Mouse (Mus musculus) olfactory bulb, adult 2 months (tissue): ENCODE measurements at regions not wholly inside any gene's neighbourhood (a gene's known extent, or its start where the extent isn't known, plus 50 kb on each side); places are given as distances from the start of the nearest gene placed in this dataset.

Experiments
- CTCF ChIP-seq: fragments of 200-500 bp; IDR thresholded peaks from 2 replicates; pipeline ENCODE4 v1.5.1; 2012; ENCODE audit warnings: low read depth, mild to moderate bottlenecking, low read length, moderate library complexity; ENCODE audit not compliant: insufficient read depth
- POLR2A ChIP-seq: fragments of 200-500 bp; IDR thresholded peaks from 2 replicates; pipeline ENCODE4 v1.6.1; 2012; ENCODE audit warnings: mild to moderate bottlenecking, low read depth, low read length, moderate library complexity; ENCODE audit not compliant: insufficient read depth

DNA sequence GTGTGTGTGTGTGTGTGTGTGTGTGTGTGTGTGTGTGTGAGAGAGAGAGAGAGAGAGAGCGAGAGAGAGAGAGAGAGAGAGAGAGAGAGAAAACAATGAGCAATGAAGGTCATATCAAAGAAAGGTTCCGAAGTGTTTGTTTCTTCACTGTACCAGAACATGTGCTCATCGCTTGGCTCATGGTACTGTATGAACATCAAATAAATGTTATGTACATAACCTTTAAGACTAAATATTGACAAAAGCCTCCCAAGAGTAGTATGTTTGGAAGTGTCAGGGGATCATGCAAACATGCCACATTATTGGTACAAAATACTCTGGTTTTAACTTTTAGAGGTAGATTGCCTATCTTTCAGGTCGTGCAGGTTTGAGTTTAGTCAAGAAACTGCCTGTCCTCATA lies 275.3 kb upstream of the Clnk start:
- TF ChIP-seq CTCF (no peak), POLR2A (no peak)
